33 mouse cellular contexts compared by ENCODE assay signal in the genomic region with DNA sequence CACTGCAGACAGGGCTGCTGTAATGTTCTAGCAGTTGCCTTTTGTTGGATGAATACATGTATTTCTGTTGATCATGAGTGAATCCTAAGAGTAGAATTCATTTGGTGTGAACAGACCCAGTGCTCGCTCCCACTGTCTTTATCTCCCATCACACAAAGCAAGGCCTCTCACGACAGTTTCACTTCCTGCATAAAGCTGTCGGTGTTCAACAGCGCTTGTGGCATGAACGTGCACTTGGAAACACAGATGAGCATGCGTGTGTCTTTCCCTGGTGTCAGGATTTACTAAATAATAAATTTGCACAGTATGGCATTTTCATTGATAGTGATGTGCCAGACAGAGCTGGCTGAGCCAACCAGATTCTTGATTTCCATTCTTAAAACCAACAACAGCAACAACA. TPM values are rescaled to one million over a fixed set of nuclear protein-coding genes. Genes with fewer than 3 reads are reported as not detected.
DNase-seq lines count a peak whose midpoint lies in the region; ATAC-seq and TF ChIP-seq lines count a peak whose summit lies in the region.
"Had no signal": no experiment of that assay in that cellular context is flagged by ENCODE, and none has a peak within 500 bp of the region (broad histone marks: within the 10 kb centered on the region; RNA-seq: fewer than 3 reads in every experiment).

No protein-coding gene starts in this region.

- H3K27ac ChIP-seq in liver, embryonic 12.5 days: peak overlapping the region; percentile 62
- no peak overlapping the region for H3K27ac ChIP-seq in liver, postnatal 0 days (ENCODE audit: low read depth)
- H3K27ac ChIP-seq: forebrain, embryonic 10.5 days; hindbrain, embryonic 12.5 days; hindbrain, postnatal 0 days; intestine, embryonic 15.5 days; layer of hippocampus, adult 2 months; limb, embryonic 10.5 days; limb, embryonic 15.5 days; lung, embryonic 15.5 days; neural tube, embryonic 15.5 days; stomach, postnatal 0 days had no signal

- no peak for TF ChIP-seq EP300 in liver, postnatal 0 days (IDR thresholded peaks at IDR 0.05; ENCODE audit: low read depth)

- H3K9me3 ChIP-seq in erythroblast, embryonic 14.5 days (ENCODE audit: control insufficient read depth, low read length): no peaks in the 10 kb centered on the region
- H3K9me3 ChIP-seq in liver, embryonic 12.5 days (replicated peaks): no peaks in the 10 kb centered on the region
- no peaks in the 10 kb centered on the region for H3K9me3 ChIP-seq in liver, postnatal 0 days (ENCODE audit: low read length)
- H3K9me3 ChIP-seq: forebrain, embryonic 10.5 days; hindbrain, embryonic 12.5 days; intestine, embryonic 15.5 days; limb, embryonic 10.5 days; limb, embryonic 15.5 days; lung, embryonic 15.5 days; neural tube, embryonic 15.5 days had no signal

- DNase-seq in A20 (ENCODE audit: low read depth, low spot score): peak; percentile 69
- DNase-seq in liver, postnatal 0 days: no peak
- no peak for DNase-seq in adrenal gland, adult 2 months
- no peak for DNase-seq in lung, postnatal 4 days
- DNase-seq in urinary bladder, adult 18-20 months (ENCODE audit: low spot score in 2 of 2): no peak
- DNase-seq: adrenal gland, postnatal 25 days; cerebellum, adult 11-12 months; forebrain, postnatal 0 days; gastrocnemius, postnatal 10 days; heart, postnatal 36 days; kidney, adult 2 months; kidney, postnatal 36 days; layer of hippocampus, postnatal 36 days; lung, postnatal 36 days; midbrain, embryonic 14.5 days; retina, postnatal 1 day; right cerebral cortex, postnatal 25 days; thymus, adult 18-20 months; thymus, postnatal 36 days had no signal

- peaks cover 92% of the 10 kb centered on the region for H3K36me3 ChIP-seq in erythroblast, embryonic 14.5 days (ENCODE audit: control insufficient read depth)
- H3K36me3 ChIP-seq in liver, embryonic 12.5 days: peaks cover 15% of the 10 kb centered on the region; the same call in 1 of the 2 replicates
- H3K36me3 ChIP-seq in liver, postnatal 0 days (replicated peaks; ENCODE audit: insufficient read depth, low read length): 0 out of 2 replicates have a peak, but pooled peaks cover 6% of the 10 kb centered on the region
- H3K36me3 ChIP-seq: forebrain, embryonic 10.5 days; hindbrain, embryonic 12.5 days; intestine, embryonic 15.5 days; limb, embryonic 10.5 days; limb, embryonic 15.5 days; lung, embryonic 15.5 days; neural tube, embryonic 15.5 days had no signal

- no peak overlapping the region for H3K9ac ChIP-seq in liver, embryonic 12.5 days
- H3K9ac ChIP-seq in liver, postnatal 0 days (replicated peaks): no peak overlapping the region
- H3K9ac ChIP-seq: forebrain, postnatal 0 days; hindbrain, embryonic 12.5 days; intestine, embryonic 15.5 days; limb, embryonic 15.5 days; lung, embryonic 15.5 days; neural tube, embryonic 15.5 days had no signal

- 27% methylated on average over 6 of the region's 6 CpGs for WGBS in liver, embryonic 12.5 days (ENCODE audit: insufficient replicate concordance)
- WGBS in liver, postnatal 0 days (ENCODE audit: insufficient replicate concordance): 45% methylated on average over 6 of the region's 6 CpGs

- H3K4me2 ChIP-seq in liver, embryonic 12.5 days: peak overlapping the region; percentile 39
- peak overlapping the region; percentile 33 for H3K4me2 ChIP-seq in liver, postnatal 0 days (ENCODE audit: low read depth, low read length)
- H3K4me2 ChIP-seq: heart, embryonic 11.5 days; hindbrain, embryonic 12.5 days; intestine, embryonic 15.5 days; limb, embryonic 15.5 days; lung, embryonic 15.5 days; neural tube, embryonic 15.5 days had no signal

- TF ChIP-seq CTCF in liver, postnatal 0 days (IDR thresholded peaks at IDR 0.05; ENCODE audit: low read depth): no peak

- ATAC-seq in erythroblast, adult 5-6 weeks (replicated peaks; ENCODE audit: low FRiP score, poor library complexity, severe bottlenecking): no peak
- ATAC-seq in liver, embryonic 12.5 days: no peak
- ATAC-seq in liver, postnatal 0 days: no peak
- ATAC-seq: forebrain, postnatal 0 days; hindbrain, postnatal 0 days; intestine, embryonic 15.5 days had no signal

- H3K27me3 ChIP-seq in erythroblast, embryonic 14.5 days (ENCODE audit: control insufficient read depth): no peaks in the 10 kb centered on the region; the same call in 1 of the 2 replicates
- H3K27me3 ChIP-seq in liver, embryonic 12.5 days (replicated peaks): peaks cover 7% of the 10 kb centered on the region; the same call in 1 of the 2 replicates
- H3K27me3 ChIP-seq in liver, postnatal 0 days (ENCODE audit: insufficient read depth, low read length): peaks cover 10% of the 10 kb centered on the region

- H3K4me3 ChIP-seq in erythroblast, embryonic 14.5 days (replicated peaks): peak overlapping the region; percentile 28
- 0 out of 2 replicates have a peak overlapping the region, but pooled peaks have one; percentile 1 for H3K4me3 ChIP-seq in liver, embryonic 12.5 days
- no peak overlapping the region for H3K4me3 ChIP-seq in liver, postnatal 0 days (ENCODE audit: low read depth, low read length)
- H3K4me3 ChIP-seq: forebrain, embryonic 10.5 days; hindbrain, embryonic 12.5 days; intestine, embryonic 15.5 days; layer of hippocampus, adult 2 months; limb, embryonic 10.5 days; limb, embryonic 15.5 days; lung, embryonic 15.5 days; neural tube, embryonic 15.5 days had no signal

- H3K4me1 ChIP-seq in erythroblast, embryonic 14.5 days (ENCODE audit: control insufficient read depth): peaks cover 95% of the 10 kb centered on the region
- peaks cover 94% of the 10 kb centered on the region for H3K4me1 ChIP-seq in liver, embryonic 12.5 days
- H3K4me1 ChIP-seq in liver, postnatal 0 days (ENCODE audit: insufficient read depth): peaks cover 21% of the 10 kb centered on the region
- H3K4me1 ChIP-seq: forebrain, embryonic 10.5 days; intestine, embryonic 15.5 days; limb, embryonic 10.5 days; limb, embryonic 15.5 days; lung, embryonic 15.5 days had no signal

RNA-seq across cellular contexts. Expression of gene Specc1, which starts 6.1 kb away (rescaled TPM):
- 12.5 and 15.5 TPM in 2 replicates for polyA plus RNA-seq in erythroblast, embryonic 14.5 days (2012)
- total RNA-seq in erythroblast, adult 5-6 weeks (2015; ENCODE audit: low replicate concordance): 950 and 990 TPM in 2 replicates
- total RNA-seq in erythroblast, adult 5-6 weeks (2017; ENCODE audit: low replicate concordance): 2,020 and 2,075 TPM in 2 replicates
- 36.4 and 38.7 TPM in 2 replicates for polyA plus RNA-seq in liver, embryonic 12.5 days (2016; fragmentation: Nextera tagmentation; extraction: Ambion mirVana)
- 19.1 and 20.7 TPM in 2 replicates for polyA plus RNA-seq in liver, postnatal 0 days (2015; fragmentation: Nextera tagmentation; extraction: Ambion mirVana)
- 1 to 10 TPM; 6.7 to 8.4 TPM for total RNA-seq in adrenal gland, adult 2 months (2021)
- polyA plus RNA-seq in adrenal gland, adult 2 months (2012; rRNA removed): 1.8 and 3.1 TPM in 2 replicates

RNA-seq across cellular contexts. Expression of gene Akap10, which starts 32.6 kb away (rescaled TPM):
- 0.90 and 1.1 TPM in 2 replicates for polyA plus RNA-seq in erythroblast, embryonic 14.5 days (2012)
- total RNA-seq in erythroblast, adult 5-6 weeks (2015; ENCODE audit: low replicate concordance): 20.4 and 22.8 TPM in 2 replicates
- total RNA-seq in erythroblast, adult 5-6 weeks (2017; ENCODE audit: low replicate concordance): 18.3 and 20.4 TPM in 2 replicates
- polyA plus RNA-seq in liver, embryonic 12.5 days (2016; fragmentation: Nextera tagmentation; extraction: Ambion mirVana): 14.2 and 14.3 TPM in 2 replicates
- 4.2 and 4.9 TPM in 2 replicates for polyA plus RNA-seq in liver, postnatal 0 days (2015; fragmentation: Nextera tagmentation; extraction: Ambion mirVana)
- 10 to 100 TPM; 25.9 to 26.5 TPM for total RNA-seq in adrenal gland, adult 2 months (2021)
- 8.5 and 15.2 TPM in 2 replicates for polyA plus RNA-seq in adrenal gland, adult 2 months (2012; rRNA removed)
